Mouse (Mus musculus) cerebellum, adult 2 months (tissue): ENCODE results near the gene Inafm2.

ENCODE experiments used
- CTCF ChIP-seq: fragments of 200-500 bp; IDR thresholded peaks from 2 replicates; pipeline ENCODE4 v1.5.1; 2011; ENCODE audit warnings: low read depth, mild to moderate bottlenecking, control low read depth, low read length, moderate library complexity, borderline replicate concordance; ENCODE audit not compliant: insufficient read depth
- POLR2A ChIP-seq: fragments of 200-500 bp; IDR thresholded peaks from 2 replicates; pipeline ENCODE4 v1.6.1; 2011; ENCODE audit warnings: low read length, control low read depth, borderline replicate concordance; ENCODE audit not compliant: insufficient read depth

GRCm38 (mm10) chr2:118752792-118753108 is 7.2 kb downstream of the Inafm2 start:
- TF ChIP-seq POLR2A (no peak), CTCF (no peak)
